8 mouse cellular contexts compared by ENCODE assay signal in the genomic region with DNA sequence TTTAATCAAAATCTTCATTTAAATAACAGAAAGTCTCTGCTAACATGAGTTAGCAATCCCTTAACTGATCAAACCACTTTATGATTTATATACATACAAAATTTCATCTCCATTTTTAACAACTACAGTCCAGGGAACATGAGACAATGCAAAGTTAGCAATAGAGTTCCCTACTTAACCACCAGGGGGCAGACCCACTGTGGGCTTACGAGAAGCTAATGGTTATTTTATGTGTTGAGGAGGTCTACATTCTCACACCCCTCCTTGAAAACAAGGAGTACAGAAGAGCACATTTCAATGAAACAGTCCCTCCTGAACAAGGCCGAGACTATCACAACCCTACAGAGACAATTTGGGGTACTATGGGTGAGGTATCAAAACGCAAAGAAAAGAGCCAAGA. TPM values are rescaled to one million over a fixed set of nuclear protein-coding genes. Genes with fewer than 3 reads are reported as not detected.
A peak's percentile ranks its signal among the peaks of the same experiment; 100 is the strongest.
DNase-seq lines count a peak whose midpoint lies in the region; ATAC-seq and TF ChIP-seq lines count a peak whose summit lies in the region.

No protein-coding gene starts in this region.

- no peak overlapping the region for H3K4me2 ChIP-seq in heart, embryonic 15.5 days
- no peak overlapping the region for H3K4me2 ChIP-seq in limb, embryonic 14.5 days (replicated peaks; ENCODE audit: low read depth, low read length, severe bottlenecking)

- DNase-seq in gastrocnemius, adult 18-20 months (ENCODE audit: low spot score): peak; percentile 53
- no peak for DNase-seq in gastrocnemius, postnatal 25 days
- DNase-seq in right cerebral cortex, adult 18-20 months: peak; percentile 57
- DNase-seq in right cerebral cortex, postnatal 36 days (ENCODE audit: low spot score in 2 of 2): no peak
- DNase-seq in cerebellum, adult 8-10 months: peak; percentile 52
- peak; percentile 52 for DNase-seq in limb, embryonic 14.5 days (ENCODE audit: low spot score)
- peak; percentile 72 for DNase-seq in splenic B cell, adult 2 months (ENCODE audit: low read depth, low spot score)

- H3K27me3 ChIP-seq in heart, embryonic 15.5 days: no peaks in the 10 kb centered on the region
- H3K27me3 ChIP-seq in limb, embryonic 14.5 days (ENCODE audit: control insufficient read depth, insufficient read depth, low read length): no peaks in the 10 kb centered on the region
- H3K27me3 ChIP-seq in splenic B cell, adult 2 months (ENCODE audit: control insufficient read depth, insufficient read depth, low read length, poor library complexity, severe bottlenecking): no peaks in the 10 kb centered on the region

- peaks cover 9% of the 10 kb centered on the region; the same call in 1 of the 2 replicates for H3K4me1 ChIP-seq in heart, embryonic 15.5 days (replicated peaks)
- peaks cover 2% of the 10 kb centered on the region; the same call in 1 of the 2 replicates for H3K4me1 ChIP-seq in limb, embryonic 14.5 days (ENCODE audit: control insufficient read depth, insufficient read depth, low read length)

- H3K9me3 ChIP-seq in heart, embryonic 15.5 days (replicated peaks): no peaks in the 10 kb centered on the region
- no peaks in the 10 kb centered on the region for H3K9me3 ChIP-seq in limb, embryonic 14.5 days (ENCODE audit: control insufficient read depth, low read length)

- H3K36me3 ChIP-seq in heart, embryonic 15.5 days: peaks cover 21% of the 10 kb centered on the region
- H3K36me3 ChIP-seq in limb, embryonic 14.5 days (ENCODE audit: control insufficient read depth, insufficient read depth, low read length): peaks cover 10% of the 10 kb centered on the region
- H3K36me3 ChIP-seq in splenic B cell, adult 2 months (ENCODE audit: control insufficient read depth, insufficient read depth, low read length, poor library complexity, severe bottlenecking): no peaks in the 10 kb centered on the region

- H3K27ac ChIP-seq in heart, embryonic 15.5 days: peak overlapping the region; percentile 34; the same call in 1 of the 2 replicates
- H3K27ac ChIP-seq in limb, embryonic 14.5 days (replicated peaks; ENCODE audit: low read depth, low read length): no peak overlapping the region

- ATAC-seq in heart, embryonic 15.5 days (replicated peaks; ENCODE audit: insufficient number of reproducible peaks, insufficient read depth, low FRiP score, low read depth): no peak
- ATAC-seq in limb, embryonic 14.5 days (ENCODE audit: low FRiP score, low read depth): no peak

- no peak overlapping the region for H3K9ac ChIP-seq in heart, embryonic 15.5 days
- no peak overlapping the region for H3K9ac ChIP-seq in limb, embryonic 14.5 days (ENCODE audit: low read depth, low read length, severe bottlenecking)

- H3K4me3 ChIP-seq in heart, embryonic 15.5 days: no peak overlapping the region
- no peak overlapping the region for H3K4me3 ChIP-seq in limb, embryonic 14.5 days (replicated peaks; ENCODE audit: low read length)

- 40% methylated on average over 3 of the region's 3 CpGs for WGBS in heart, embryonic 15.5 days
- 51% methylated on average over 3 of the region's 3 CpGs for WGBS in limb, embryonic 14.5 days

- TF ChIP-seq POLR2A in limb, embryonic 14.5 days (IDR thresholded peaks at IDR 0.05; ENCODE audit: borderline replicate concordance, extremely low read depth, insufficient read depth, insufficient read length): no peak

RNA-seq across cellular contexts. Expression of gene Pln, which starts 9.0 kb away (rescaled TPM):
- total RNA-seq in gastrocnemius, adult 18-20 months (2021): 10 to 100 TPM in 1 of 2 experiments, 1 to 10 TPM in 1; 8.1 to 69.3 TPM
- total RNA-seq in gastrocnemius, postnatal 25 days (2021): 1 to 10 TPM; 1.1 to 1.6 TPM
- polyA plus RNA-seq in heart, embryonic 15.5 days (2015; fragmentation: Nextera tagmentation; extraction: Ambion mirVana): 791 and 1,187 TPM in 2 replicates
- polyA plus RNA-seq in limb, embryonic 14.5 days (2012; rRNA removed): 0.29 and 0.45 TPM in 2 replicates
- polyA plus RNA-seq in limb, embryonic 14.5 days (2014; fragmentation: Nextera tagmentation; extraction: Ambion mirVana): 1.8 and 2.0 TPM in 2 replicates

RNA-seq across cellular contexts. Expression of gene Cep85l, which starts 33.2 kb away (rescaled TPM):
- 10 to 100 TPM; 30.7 to 44.0 TPM for total RNA-seq in gastrocnemius, adult 18-20 months (2021)
- total RNA-seq in gastrocnemius, postnatal 25 days (2021): 10 to 100 TPM; 30.7 to 85.6 TPM
- polyA plus RNA-seq in heart, embryonic 15.5 days (2015; fragmentation: Nextera tagmentation; extraction: Ambion mirVana): 5.1 TPM in 2 replicates
- 8.1 and 9.2 TPM in 2 replicates for polyA plus RNA-seq in limb, embryonic 14.5 days (2012; rRNA removed)
- polyA plus RNA-seq in limb, embryonic 14.5 days (2014; fragmentation: Nextera tagmentation; extraction: Ambion mirVana): 9.8 and 9.9 TPM in 2 replicates

Comparison
In these comparisons a context has a peak if more than half of its experiments do, and no peak if none do; other contexts are left out.
1. DNase-seq: peak in gastrocnemius, adult 18-20 months (single experiment), right cerebral cortex, adult 18-20 months (single experiment), cerebellum, adult 8-10 months (single experiment), limb, embryonic 14.5 days (single experiment) and splenic B cell, adult 2 months (single experiment); none in gastrocnemius, postnatal 25 days (single experiment) and right cerebral cortex, postnatal 36 days (0 of 2).